Mouse (Mus musculus): ENCODE results near the gene Adamts14. TPM values are rescaled to one million over a fixed set of nuclear protein-coding genes. Genes with fewer than 3 reads are reported as not detected.
A peak's percentile ranks its signal among the peaks of the same experiment; 100 is the strongest.

The Adamts14 gene
- total and polyA plus RNA-seq, 2 experiments from 2014 or later: 1.2 to 4.3 TPM

- 96% methylated on average over 4 of the region's 4 CpGs for WGBS
- H3K36me3 ChIP-seq (replicated peaks; ENCODE audit: control insufficient read depth, insufficient read depth, low read length): no peaks in the 10 kb centered on the region
These were observed 53.9 kb downstream of the Adamts14 start for GRCm38 (mm10) chr10:61219318-61219717.

GRCm38 (mm10) chr10:61216163-61216562 lies 57.1 kb downstream of the Adamts14 start:
- H3K9me3 ChIP-seq (replicated peaks; ENCODE audit: control insufficient read depth, low read length): peaks cover 7% of the 10 kb centered on the region; the same call in 1 of the 2 replicates
- DNase-seq (ENCODE audit: low spot score) (peak; percentile 10), ATAC-seq (ENCODE audit: insufficient read depth, low read depth) (peak; percentile 34)
- TF ChIP-seq EP300 (IDR thresholded peaks at IDR 0.05; ENCODE audit: low read depth) (no peak), CTCF (IDR thresholded peaks at IDR 0.05; ENCODE audit: low read depth) (no peak)
- no peak overlapping the region for H3K4me2 ChIP-seq (ENCODE audit: low read depth, low read length)
- H3K36me3 ChIP-seq (replicated peaks; ENCODE audit: control insufficient read depth, insufficient read depth, low read length): no peaks in the 10 kb centered on the region
- H3K27ac ChIP-seq (ENCODE audit: low read depth): no peak overlapping the region
- no peaks in the 10 kb centered on the region for H3K4me1 ChIP-seq (ENCODE audit: control insufficient read depth, insufficient read depth)
- 49% methylated on average over 4 of the region's 4 CpGs for WGBS
- 0 out of 2 replicates have a peak, but pooled peaks cover 4% of the 10 kb centered on the region for H3K27me3 ChIP-seq (ENCODE audit: control insufficient read depth, insufficient read depth, low read length)
- H3K4me3 ChIP-seq (ENCODE audit: low read depth, low read length): no peak overlapping the region
- no peak overlapping the region for H3K9ac ChIP-seq (replicated peaks; ENCODE audit: low read depth, low read length)

More at GRCm38 (mm10) chr10:61219318-61219717, 53.9 kb downstream of the Adamts14 start:
- Histone ChIP-seq H3K4me2 (ENCODE audit: low read depth, low read length) (no peak overlapping the region), H3K9me3 (replicated peaks; ENCODE audit: control insufficient read depth, low read length) (peaks cover 7% of the 10 kb centered on the region; the same call in 1 of the 2 replicates), H3K9ac (replicated peaks; ENCODE audit: low read depth, low read length) (no peak overlapping the region), H3K27ac (ENCODE audit: low read depth) (no peak overlapping the region), H3K27me3 (ENCODE audit: control insufficient read depth, insufficient read depth, low read length) (no peaks in the 10 kb centered on the region), H3K4me1 (ENCODE audit: control insufficient read depth, insufficient read depth) (no peaks in the 10 kb centered on the region), H3K4me3 (ENCODE audit: low read depth, low read length) (no peak overlapping the region)
- DNase-seq (ENCODE audit: low spot score): no peak
- ATAC-seq (ENCODE audit: insufficient read depth, low read depth): no peak
- no peak for TF ChIP-seq EP300 (IDR thresholded peaks at IDR 0.05; ENCODE audit: low read depth)
- TF ChIP-seq CTCF (IDR thresholded peaks at IDR 0.05; ENCODE audit: low read depth): no peak

- Histone ChIP-seq H3K4me1 (ENCODE audit: control insufficient read depth, insufficient read depth) (no peaks in the 10 kb centered on the region), H3K9ac (replicated peaks; ENCODE audit: low read depth, low read length) (no peak overlapping the region), H3K27ac (ENCODE audit: low read depth) (no peak overlapping the region), H3K27me3 (ENCODE audit: control insufficient read depth, insufficient read depth, low read length) (0 out of 2 replicates have a peak, but pooled peaks cover 4% of the 10 kb centered on the region), H3K36me3 (replicated peaks; ENCODE audit: control insufficient read depth, insufficient read depth, low read length) (no peaks in the 10 kb centered on the region), H3K4me3 (ENCODE audit: low read depth, low read length) (no peak overlapping the region), H3K9me3 (replicated peaks; ENCODE audit: control insufficient read depth, low read length) (peaks cover 7% of the 10 kb centered on the region; the same call in 1 of the 2 replicates), H3K4me2 (ENCODE audit: low read depth, low read length) (no peak overlapping the region)
- ATAC-seq (ENCODE audit: insufficient read depth, low read depth): no peak
- no peak for DNase-seq (ENCODE audit: low spot score)
- TF ChIP-seq CTCF (IDR thresholded peaks at IDR 0.05; ENCODE audit: low read depth) (no peak; the same call in 1 of the 2 replicates), EP300 (IDR thresholded peaks at IDR 0.05; ENCODE audit: low read depth) (no peak)
- WGBS: 93% methylated on average over 6 of the region's 6 CpGs
These were observed 57.6 kb downstream of the Adamts14 start for GRCm38 (mm10) chr10:61215658-61216057.

DNA sequence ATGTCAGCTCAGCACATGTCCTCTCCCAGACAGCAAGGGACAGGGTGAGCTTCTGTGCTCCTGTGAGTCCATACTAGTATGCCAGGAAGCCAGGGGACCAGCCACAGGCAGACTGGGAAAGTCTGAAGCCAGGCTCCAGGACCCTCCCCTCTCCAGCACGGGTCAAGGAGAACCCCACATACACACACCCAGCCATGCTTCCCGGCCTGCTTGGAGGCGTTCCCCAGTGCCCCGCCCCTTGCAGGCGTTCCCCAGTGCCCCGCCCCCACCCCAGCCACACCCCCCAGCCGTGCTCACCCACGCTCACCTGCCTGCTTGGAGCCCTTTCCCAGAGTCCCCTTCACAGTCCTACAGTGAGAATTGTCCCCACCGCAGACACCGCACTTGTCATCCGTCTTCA lies 60.4 kb downstream of the Adamts14 start:
- Histone ChIP-seq H3K36me3 (replicated peaks; ENCODE audit: control insufficient read depth, insufficient read depth, low read length) (no peaks in the 10 kb centered on the region), H3K9me3 (replicated peaks; ENCODE audit: control insufficient read depth, low read length) (no peaks in the 10 kb centered on the region; the same call in 1 of the 2 replicates), H3K4me3 (ENCODE audit: low read depth, low read length) (no peak overlapping the region), H3K4me2 (ENCODE audit: low read depth, low read length) (no peak overlapping the region), H3K4me1 (ENCODE audit: control insufficient read depth, insufficient read depth) (no peaks in the 10 kb centered on the region), H3K27me3 (ENCODE audit: control insufficient read depth, insufficient read depth, low read length) (0 out of 2 replicates have a peak, but pooled peaks cover 4% of the 10 kb centered on the region), H3K9ac (replicated peaks; ENCODE audit: low read depth, low read length) (no peak overlapping the region), H3K27ac (ENCODE audit: low read depth) (no peak overlapping the region)
- no peak for DNase-seq (ENCODE audit: low spot score)
- WGBS: 23% methylated on average over 10 of the region's 11 CpGs
- no peak for TF ChIP-seq EP300 (IDR thresholded peaks at IDR 0.05; ENCODE audit: low read depth)
- TF ChIP-seq CTCF (IDR thresholded peaks at IDR 0.05; ENCODE audit: low read depth): no peak
- ATAC-seq (ENCODE audit: insufficient read depth, low read depth): 0 out of 2 replicates have a peak, but pooled peaks have one; percentile 22

- DNase-seq (ENCODE audit: low spot score) (peak; percentile 70), ATAC-seq (ENCODE audit: insufficient read depth, low read depth) (peak; percentile 63)
- WGBS: 10% methylated on average over 13 of the region's 13 CpGs
These were observed 61.5 kb downstream of the Adamts14 start for GRCm38 (mm10) chr10:61211743-61212142.

DNA sequence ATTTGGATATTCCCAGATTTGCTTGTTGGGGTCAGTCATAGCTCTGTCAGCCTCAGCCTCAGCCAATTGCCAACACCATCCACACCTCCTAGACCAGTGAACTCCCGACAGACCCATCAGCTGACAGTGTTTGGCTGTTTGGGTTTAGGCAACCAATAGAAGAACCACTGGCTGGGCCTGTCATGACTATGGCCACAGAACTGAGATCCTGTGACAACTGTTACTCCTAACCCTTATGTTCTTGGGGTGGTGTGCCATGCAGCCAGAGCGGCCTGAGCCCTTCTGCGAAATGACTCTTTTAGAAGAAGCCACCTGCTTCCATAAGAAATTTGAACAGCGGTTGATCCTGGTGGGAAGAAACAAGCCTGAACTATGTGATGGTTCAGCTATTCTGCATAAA lies 62.1 kb downstream of the Adamts14 start:
- TF ChIP-seq CTCF (IDR thresholded peaks at IDR 0.05; ENCODE audit: low read depth) (no peak), EP300 (IDR thresholded peaks at IDR 0.05; ENCODE audit: low read depth) (no peak)
- no peak for DNase-seq (ENCODE audit: low spot score)
- no peak for ATAC-seq (ENCODE audit: insufficient read depth, low read depth)
- H3K4me1 ChIP-seq (ENCODE audit: control insufficient read depth, insufficient read depth): no peaks in the 10 kb centered on the region
- no peaks in the 10 kb centered on the region for H3K36me3 ChIP-seq (replicated peaks; ENCODE audit: control insufficient read depth, insufficient read depth, low read length)
- no peak overlapping the region for H3K27ac ChIP-seq (ENCODE audit: low read depth)
- no peak overlapping the region for H3K9ac ChIP-seq (replicated peaks; ENCODE audit: low read depth, low read length)
- 0 out of 2 replicates have a peak, but pooled peaks cover 4% of the 10 kb centered on the region for H3K27me3 ChIP-seq (ENCODE audit: control insufficient read depth, insufficient read depth, low read length)
- H3K9me3 ChIP-seq (replicated peaks; ENCODE audit: control insufficient read depth, low read length): no peaks in the 10 kb centered on the region; the same call in 1 of the 2 replicates
- H3K4me2 ChIP-seq (ENCODE audit: low read depth, low read length): no peak overlapping the region
- no peak overlapping the region for H3K4me3 ChIP-seq (ENCODE audit: low read depth, low read length)
- 72% methylated on average over 4 of the region's 4 CpGs for WGBS

More at GRCm38 (mm10) chr10:61211743-61212142, 61.5 kb downstream of the Adamts14 start:
- Histone ChIP-seq H3K4me2 (ENCODE audit: low read depth, low read length) (no peak overlapping the region), H3K4me3 (ENCODE audit: low read depth, low read length) (no peak overlapping the region), H3K36me3 (replicated peaks; ENCODE audit: control insufficient read depth, insufficient read depth, low read length) (no peaks in the 10 kb centered on the region), H3K27ac (ENCODE audit: low read depth) (no peak overlapping the region), H3K9me3 (replicated peaks; ENCODE audit: control insufficient read depth, low read length) (no peaks in the 10 kb centered on the region; the same call in 1 of the 2 replicates), H3K4me1 (ENCODE audit: control insufficient read depth, insufficient read depth) (no peaks in the 10 kb centered on the region), H3K9ac (replicated peaks; ENCODE audit: low read depth, low read length) (no peak overlapping the region), H3K27me3 (ENCODE audit: control insufficient read depth, insufficient read depth, low read length) (0 out of 2 replicates have a peak, but pooled peaks cover 4% of the 10 kb centered on the region)
- TF ChIP-seq EP300 (IDR thresholded peaks at IDR 0.05; ENCODE audit: low read depth) (no peak), CTCF (IDR thresholded peaks at IDR 0.05; ENCODE audit: low read depth) (peak; percentile 68)

Data from heart, postnatal 0 days (tissue).